Mouse (Mus musculus) midbrain, embryonic 12.5 days (tissue): Measurements from ENCODE around the gene Zfp317. TPM values are rescaled to one million over a fixed set of nuclear protein-coding genes. Genes with fewer than 3 reads are reported as not detected.

Experiments used
- polyA plus RNA-seq: library from polyadenylated mRNA; unstranded; fragments of >200 nt; fragmentation: Nextera tagmentation; extraction: Ambion mirVana; gene quantifications from 2 replicates; pipeline ENCODE4 v1.2.1, GENCODE M21; 2016

The Zfp317 gene
- polyA plus RNA-seq, 1 experiment from 2014 or later: 45.9 TPM

Other genes starting within 250 kb of the Zfp317 start
- not detected in 2 replicates for gene Olfr847, start 243.4 kb upstream of the Zfp317 start, polyA plus RNA-seq
- gene Olfr849, start 181.8 kb upstream of the Zfp317 start, polyA plus RNA-seq: not detected in 2 replicates
- gene Olfr850, start 143.9 kb upstream of the Zfp317 start, polyA plus RNA-seq: not detected in 2 replicates
- not detected in 2 replicates for gene Olfr851, start 128.8 kb upstream of the Zfp317 start, polyA plus RNA-seq
- not detected in 2 replicates for gene Olfr853, start 81.0 kb upstream of the Zfp317 start, polyA plus RNA-seq
- not detected in 2 replicates for gene Olfr854, start 54.7 kb upstream of the Zfp317 start, polyA plus RNA-seq
- gene Olfr855, start 39.5 kb upstream of the Zfp317 start, polyA plus RNA-seq: not detected in 2 replicates
- gene Olfr857, start 87.3 kb downstream of the Zfp317 start, polyA plus RNA-seq: not detected in 2 replicates
- not detected in 2 replicates for gene Olfr58, start 158.2 kb downstream of the Zfp317 start, polyA plus RNA-seq
- gene Olfr859, start 182.8 kb downstream of the Zfp317 start, polyA plus RNA-seq: not detected in 2 replicates
- not detected in 2 replicates for gene Olfr860, start 227.6 kb downstream of the Zfp317 start, polyA plus RNA-seq